Mouse (Mus musculus): ENCODE results near the gene Tspan33. TPM values are rescaled to one million over a fixed set of nuclear protein-coding genes. Genes with fewer than 3 reads are reported as not detected.

Gene Tspan33
- polyA plus RNA-seq (2012; ENCODE audit: low replicate concordance), result 8.7 and 41.4 TPM in 2 replicates

DNA sequence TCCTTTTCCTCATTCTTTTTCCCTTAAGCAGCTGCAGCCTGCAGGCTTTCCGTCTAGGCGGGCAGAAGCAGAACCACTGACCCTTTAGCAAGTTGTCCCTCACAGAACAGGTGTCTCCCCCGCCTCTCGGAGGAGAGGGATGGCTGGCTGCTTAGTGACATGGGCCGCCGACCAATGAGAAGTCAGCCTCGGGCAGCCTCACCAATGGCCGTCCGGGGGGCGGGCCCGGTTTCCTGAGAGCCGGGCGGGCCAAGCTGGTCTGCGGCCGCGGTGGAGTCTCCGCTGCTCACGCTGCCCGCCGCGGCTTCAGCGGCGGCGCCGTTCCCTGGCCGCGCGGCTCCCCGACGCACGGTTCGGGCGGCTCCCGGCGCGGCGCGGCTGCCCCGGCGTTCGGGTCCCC is at the start of gene Tspan33:
TSS of gene Tspan33 (plus strand) at position 270 of the 400 bp plus-strand sequence.

GRCm38 (mm10) chr6:29735336-29735688 is 41.3 kb downstream of the Tspan33 start, which contains the start of gene Smo:
TSS of gene Smo (plus strand) at chr6:29735503.

Other genes with a start within 250 kb of the Tspan33 start
- 64.0 and 358 TPM in 2 replicates for gene Atp6v1f, start 226.5 kb upstream of the Tspan33 start, polyA plus RNA-seq (2012; ENCODE audit: low replicate concordance)
- gene Atp6v1fnb, start 222.8 kb upstream of the Tspan33 start, polyA plus RNA-seq (2012; ENCODE audit: low replicate concordance), result not detected in 2 replicates
- gene Kcp, start 186.3 kb upstream of the Tspan33 start, polyA plus RNA-seq (2012; ENCODE audit: low replicate concordance), result 0.47 and 0.99 TPM in 2 replicates
- 146 and 322 TPM in 2 replicates for gene Irf5, start 167.6 kb upstream of the Tspan33 start, polyA plus RNA-seq (2012; ENCODE audit: low replicate concordance)
- 24.2 and 33.8 TPM in 2 replicates for gene Tnpo3, start 84.3 kb upstream of the Tspan33 start, polyA plus RNA-seq (2012; ENCODE audit: low replicate concordance)
- gene Smo, start 41.3 kb downstream of the Tspan33 start, polyA plus RNA-seq (2012; ENCODE audit: low replicate concordance), result 1.8 and 3.9 TPM in 2 replicates
- 14.3 and 82.2 TPM in 2 replicates for gene Ahcyl2, start 73.8 kb downstream of the Tspan33 start, polyA plus RNA-seq (2012; ENCODE audit: low replicate concordance)
- gene Strip2, start 222.8 kb downstream of the Tspan33 start, polyA plus RNA-seq (2012; ENCODE audit: low replicate concordance), result 0.20 and 0.39 TPM in 2 replicates

Data from hematopoietic multipotent progenitor cell, adult 10-12 weeks (in vitro differentiated cells).